Mouse (Mus musculus) kidney, adult 9 months (tissue): ENCODE data around the gene Mup22.
"Not testable (repeated sequence)": the region's sequence is repeated elsewhere in the genome, so short reads cannot be mapped to it uniquely, and the experiment has no call there.

Source experiments
- DNase-seq: peaks from one replicate; pipeline ENCODE4 v3.0.0; 2022

The Mup22 gene

GRCm38 (mm10) chr4:60821363-60821762 is at the start of gene Mup22:
TSS of gene Mup22 (minus strand) at chr4:60821463.
- DNase-seq: not testable (repeated sequence)

GRCm38 (mm10) chr4:60840889-60841288 is 19.6 kb upstream of the Mup22 start:
- DNase-seq: peak; percentile 2
